Mouse (Mus musculus): Measurements from ENCODE around the gene Slc25a21.

DNA sequence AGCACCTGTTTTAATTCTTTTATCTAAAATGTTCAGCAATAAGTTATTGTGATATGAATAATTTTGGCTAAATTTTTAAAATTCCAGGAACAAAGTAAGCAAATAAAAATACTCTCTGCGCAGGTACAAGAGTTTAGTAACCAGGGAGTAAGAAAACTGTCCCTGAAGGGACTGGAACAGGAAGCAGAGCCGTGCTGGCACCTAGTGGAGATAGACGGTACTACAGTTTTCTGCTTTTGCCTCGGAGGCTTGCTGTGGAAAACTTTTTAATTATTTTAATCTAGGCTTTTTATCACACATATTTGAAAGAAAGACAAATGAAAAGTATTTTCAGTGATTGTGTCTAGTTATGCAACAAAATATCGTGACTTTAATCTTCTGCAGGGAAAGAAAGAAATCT is 211.2 kb downstream of the Slc25a21 start:
- no peak for TF ChIP-seq POLR2A (IDR thresholded peaks at IDR 0.05; ENCODE audit: borderline replicate concordance, low read depth, low read length)
- TF ChIP-seq CTCF (IDR thresholded peaks at IDR 0.05; ENCODE audit: low read depth, low read length), result peak; percentile 54; the same call in 1 of the 2 replicates
